Mouse (Mus musculus) limb, embryonic 13.5 days (tissue): ENCODE results near the gene Mab21l3. TPM values are rescaled to one million over a fixed set of nuclear protein-coding genes. Genes with fewer than 3 reads are reported as not detected.

ENCODE experiments used
- ATAC-seq: fragments of 200-750 bp; cut with Nextera tagmentation; 2 replicates; pipeline ENCODE4 v1.8.0; 2017; ENCODE audit warnings: low read depth, moderate number of reproducible peaks, moderate TSS enrichment; ENCODE audit not compliant: low FRiP score
- H3K27ac ChIP-seq: fragments of 300-500 bp; sonication (generic); 2 replicates; pipeline ENCODE4 v1.5.1; 2015; ENCODE audit warnings: inconsistent platforms, mild to moderate bottlenecking, moderate library complexity
- H3K27me3 ChIP-seq: fragments of 300-500 bp; sonication (generic); 2 replicates; pipeline ENCODE4 v1.6.1; 2015; ENCODE audit warnings: mild to moderate bottlenecking, inconsistent platforms
- H3K36me3 ChIP-seq: fragments of 300-500 bp; sonication (generic); 2 replicates; pipeline ENCODE4 v1.6.1; 2015; ENCODE audit warnings: inconsistent platforms, mild to moderate bottlenecking, moderate library complexity
- H3K4me1 ChIP-seq: fragments of 300-500 bp; sonication (generic); 2 replicates; pipeline ENCODE4 v1.6.1; 2015; ENCODE audit warnings: inconsistent platforms
- H3K4me2 ChIP-seq: fragments of 300-500 bp; sonication (generic); replicated peaks from 2 replicates; pipeline ENCODE4 v1.6.1; 2015; ENCODE audit warnings: inconsistent platforms, mild to moderate bottlenecking, moderate library complexity
- H3K4me3 ChIP-seq: fragments of 300-500 bp; sonication (generic); 2 replicates; pipeline ENCODE4 v1.5.1; 2015; ENCODE audit warnings: moderate library complexity, mild to moderate bottlenecking, inconsistent platforms
- H3K9ac ChIP-seq: fragments of 300-500 bp; sonication (generic); 2 replicates; pipeline ENCODE4 v1.6.1; 2015; ENCODE audit warnings: mild to moderate bottlenecking, inconsistent platforms
- H3K9me3 ChIP-seq: fragments of 300-500 bp; sonication (generic); 2 replicates; pipeline ENCODE4 v1.6.1; 2016; ENCODE audit warnings: inconsistent platforms
- WGBS: fragments of 180-500 bp; shearing (Covaris S2); methylation state at CpG from one replicate; pipeline ENCODE4 v1.1.7; 2015; 5-methylcytosine and 5-hydroxymethylcytosine counted together
- polyA plus RNA-seq: library from polyadenylated mRNA; unstranded; fragments of >200 nt; fragmentation: Nextera tagmentation; extraction: Ambion mirVana; gene quantifications from 2 replicates; pipeline ENCODE4 v1.2.1, GENCODE M21; 2015

The Mab21l3 gene
- polyA plus RNA-seq = 1.3 and 1.5 TPM in 2 replicates

GRCm38 (mm10) chr3:101848816-101849215 lies at the start of gene Mab21l3:
Gene Mab21l3, minus strand, starts transcription at chr3:101848959.
- 66% methylated on average over 5 of the region's 5 CpGs for WGBS

GRCm38 (mm10) chr3:101897377-101897974 lies 48.7 kb upstream of the Mab21l3 start:
- no peak overlapping the region for H3K27ac ChIP-seq
- H3K36me3 ChIP-seq = peaks cover 8% of the 10 kb centered on the region
- 85% methylated on average over 15 of the region's 15 CpGs for WGBS
- no peak overlapping the region for H3K4me3 ChIP-seq
- no peaks in the 10 kb centered on the region for H3K9me3 ChIP-seq
- peaks cover 15% of the 10 kb centered on the region for H3K4me1 ChIP-seq
- no peak overlapping the region for H3K9ac ChIP-seq
- H3K27me3 ChIP-seq = no peaks in the 10 kb centered on the region
- H3K4me2 ChIP-seq = no peak overlapping the region
- ATAC-seq = no peak

More at GRCm38 (mm10) chr3:101848816-101849215, at the start of gene Mab21l3:
- ATAC-seq = no peak
- H3K27me3 ChIP-seq = no peaks in the 10 kb centered on the region
- no peak within 1 kb of the TSS for H3K9ac ChIP-seq
- H3K9me3 ChIP-seq = no peaks in the 10 kb centered on the region
- H3K36me3 ChIP-seq = no peaks in the 10 kb centered on the region
- H3K4me1 ChIP-seq = peaks cover 7% of the 10 kb centered on the region
- no peak within 1 kb of the TSS for H3K27ac ChIP-seq
- H3K4me3 ChIP-seq = no peak within 1 kb of the TSS
- no peak within 1 kb of the TSS for H3K4me2 ChIP-seq

- Histone ChIP-seq H3K4me3 (no peak overlapping the region), H3K4me2 (no peak overlapping the region), H3K27me3 (no peaks in the 10 kb centered on the region), H3K4me1 (peaks cover 9% of the 10 kb centered on the region; the same call in 1 of the 2 replicates), H3K9ac (no peak overlapping the region), H3K27ac (no peak overlapping the region), H3K9me3 (no peaks in the 10 kb centered on the region), H3K36me3 (peaks cover 8% of the 10 kb centered on the region)
- 31% methylated on average over 9 of the region's 9 CpGs for WGBS
- no peak for ATAC-seq
These were observed 48.1 kb upstream of the Mab21l3 start for GRCm38 (mm10) chr3:101896893-101897292.

- H3K9ac ChIP-seq = no peak overlapping the region
- ATAC-seq = no peak
- WGBS = 83% methylated on average over 7 of the region's 7 CpGs
These were observed 46.7 kb upstream of the Mab21l3 start for GRCm38 (mm10) chr3:101895376-101895910.

GRCm38 (mm10) chr3:101885591-101885990 lies 36.8 kb upstream of the Mab21l3 start:
- Histone ChIP-seq H3K9me3 (no peaks in the 10 kb centered on the region), H3K9ac (no peak overlapping the region), H3K4me3 (no peak overlapping the region), H3K4me2 (no peak overlapping the region), H3K27me3 (no peaks in the 10 kb centered on the region), H3K27ac (no peak overlapping the region), H3K4me1 (peaks cover 9% of the 10 kb centered on the region; the same call in 1 of the 2 replicates), H3K36me3 (peaks cover 11% of the 10 kb centered on the region)
- ATAC-seq = 0 out of 2 replicates have a peak, but pooled peaks have one; percentile 11
- WGBS = 58% methylated on average over 3 of the region's 3 CpGs

More at GRCm38 (mm10) chr3:101895376-101895910, 46.7 kb upstream of the Mab21l3 start:
- H3K36me3 ChIP-seq = peaks cover 8% of the 10 kb centered on the region
- no peaks in the 10 kb centered on the region for H3K27me3 ChIP-seq
- H3K9me3 ChIP-seq = no peaks in the 10 kb centered on the region
- no peak overlapping the region for H3K4me3 ChIP-seq
- H3K27ac ChIP-seq = no peak overlapping the region
- peaks cover 4% of the 10 kb centered on the region; the same call in 1 of the 2 replicates for H3K4me1 ChIP-seq
- H3K4me2 ChIP-seq = no peak overlapping the region

GRCm38 (mm10) chr3:101885041-101885440 lies 36.3 kb upstream of the Mab21l3 start:
- Histone ChIP-seq H3K27me3 (no peaks in the 10 kb centered on the region), H3K4me3 (no peak overlapping the region), H3K27ac (no peak overlapping the region), H3K9ac (no peak overlapping the region), H3K4me1 (peaks cover 13% of the 10 kb centered on the region; the same call in 1 of the 2 replicates), H3K9me3 (no peaks in the 10 kb centered on the region), H3K36me3 (peaks cover 12% of the 10 kb centered on the region), H3K4me2 (no peak overlapping the region)
- ATAC-seq = no peak
- WGBS = 57% methylated on average over 4 of the region's 4 CpGs

GRCm38 (mm10) chr3:101883902-101884301 lies 35.1 kb upstream of the Mab21l3 start:
- ATAC-seq = no peak
- Histone ChIP-seq H3K36me3 (peaks cover 23% of the 10 kb centered on the region), H3K27ac (no peak overlapping the region), H3K27me3 (no peaks in the 10 kb centered on the region), H3K4me1 (peaks cover 13% of the 10 kb centered on the region; the same call in 1 of the 2 replicates), H3K9me3 (no peaks in the 10 kb centered on the region), H3K4me3 (no peak overlapping the region), H3K4me2 (no peak overlapping the region), H3K9ac (no peak overlapping the region)
- WGBS = 65% methylated on average over 3 of the region's 3 CpGs

GRCm38 (mm10) chr3:101881721-101882120 lies 33.0 kb upstream of the Mab21l3 start:
- Histone ChIP-seq H3K9ac (no peak overlapping the region), H3K4me3 (no peak overlapping the region), H3K9me3 (no peaks in the 10 kb centered on the region), H3K27me3 (no peaks in the 10 kb centered on the region), H3K4me1 (peaks cover 13% of the 10 kb centered on the region; the same call in 1 of the 2 replicates), H3K27ac (no peak overlapping the region), H3K4me2 (no peak overlapping the region), H3K36me3 (peaks cover 37% of the 10 kb centered on the region)
- 36% methylated on average over 9 of the region's 9 CpGs for WGBS
- no peak for ATAC-seq

- no peak overlapping the region for H3K9ac ChIP-seq
- H3K27me3 ChIP-seq = no peaks in the 10 kb centered on the region
- H3K4me1 ChIP-seq = peaks cover 18% of the 10 kb centered on the region; the same call in 1 of the 2 replicates
- no peak overlapping the region for H3K27ac ChIP-seq
- WGBS = 49% methylated on average over 6 of the region's 6 CpGs
- no peaks in the 10 kb centered on the region for H3K9me3 ChIP-seq
- no peak for ATAC-seq
- H3K4me3 ChIP-seq = no peak overlapping the region
- no peak overlapping the region for H3K4me2 ChIP-seq
- peaks cover 42% of the 10 kb centered on the region for H3K36me3 ChIP-seq
These were observed 32.1 kb upstream of the Mab21l3 start for GRCm38 (mm10) chr3:101880818-101881217.

GRCm38 (mm10) chr3:101878136-101878535 lies 29.4 kb upstream of the Mab21l3 start:
- no peak overlapping the region for H3K4me2 ChIP-seq
- no peak overlapping the region for H3K27ac ChIP-seq
- H3K9me3 ChIP-seq = no peaks in the 10 kb centered on the region
- 84% methylated on average over 5 of the region's 5 CpGs for WGBS
- H3K9ac ChIP-seq = no peak overlapping the region
- 0 out of 2 replicates have a peak, but pooled peaks cover 11% of the 10 kb centered on the region for H3K4me1 ChIP-seq
- peaks cover 55% of the 10 kb centered on the region for H3K36me3 ChIP-seq
- no peak for ATAC-seq
- H3K27me3 ChIP-seq = no peaks in the 10 kb centered on the region
- H3K4me3 ChIP-seq = no peak overlapping the region

- Histone ChIP-seq H3K9me3 (no peaks in the 10 kb centered on the region), H3K4me3 (no peak overlapping the region), H3K4me1 (0 out of 2 replicates have a peak, but pooled peaks cover 11% of the 10 kb centered on the region), H3K27me3 (no peaks in the 10 kb centered on the region), H3K36me3 (peaks cover 53% of the 10 kb centered on the region), H3K27ac (peak overlapping the region; percentile 55; the same call in 1 of the 2 replicates), H3K9ac (no peak overlapping the region), H3K4me2 (no peak overlapping the region)
- WGBS = 74% methylated on average over 7 of the region's 7 CpGs
- ATAC-seq = no peak
These were observed 27.9 kb upstream of the Mab21l3 start for GRCm38 (mm10) chr3:101876459-101877285.
